Mouse (Mus musculus): ENCODE data around the gene Lypla2.

DNA sequence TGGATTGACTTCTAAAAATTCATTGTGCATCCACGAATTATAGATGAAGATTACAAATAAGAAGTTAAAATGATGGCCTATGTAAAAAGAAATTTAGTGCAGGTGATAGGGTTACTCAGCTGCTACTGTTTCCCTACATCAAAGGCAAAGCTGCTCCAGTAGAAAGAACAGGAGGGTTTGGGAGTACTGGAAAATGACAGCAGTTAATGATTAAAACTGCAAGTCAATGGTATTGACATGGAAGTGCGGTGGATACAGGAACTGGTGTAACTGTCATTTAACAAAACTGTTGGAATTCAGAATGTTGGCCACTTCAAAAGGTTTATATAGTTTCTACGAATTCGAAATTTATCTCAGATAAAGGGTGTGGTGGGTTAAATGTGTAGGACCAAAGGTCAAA, 22.7 kb upstream of the Lypla2 start:
- no peak for TF ChIP-seq CTCF (conservative IDR thresholded peaks at IDR 0.05; ENCODE audit: insufficient read depth, insufficient read length, low read depth, low read length)
- no peak for TF ChIP-seq POLR2A (IDR thresholded peaks at IDR 0.05; ENCODE audit: low read depth, low read length)

All from kidney, adult 2 months (tissue).